Mouse (Mus musculus): ENCODE results near the gene Arl3.

Gene Arl3

GRCm38 (mm10) chr19:46533525-46533924, 39.5 kb downstream of the Arl3 start:
- DNase-seq (ENCODE audit: low read depth, low spot score): no peak

- DNase-seq (ENCODE audit: low read depth, low spot score): no peak
Observed at GRCm38 (mm10) chr19:46533066-46533465, 39.9 kb downstream of the Arl3 start.

GRCm38 (mm10) chr19:46532031-46532688, 40.8 kb downstream of the Arl3 start:
- DNase-seq (ENCODE audit: low read depth, low spot score): no peak

- no peak for DNase-seq (ENCODE audit: low read depth, low spot score)
Observed at GRCm38 (mm10) chr19:46531071-46532030, 41.6 kb downstream of the Arl3 start.

GRCm38 (mm10) chr19:46530449-46530990, 42.5 kb downstream of the Arl3 start:
- no peak for DNase-seq (ENCODE audit: low read depth, low spot score)

GRCm38 (mm10) chr19:46529601-46530448, 43.2 kb downstream of the Arl3 start:
- no peak for DNase-seq (ENCODE audit: low read depth, low spot score)

GRCm38 (mm10) chr19:46528529-46529213, 44.3 kb downstream of the Arl3 start:
- no peak for DNase-seq (ENCODE audit: low read depth, low spot score)

- no peak for DNase-seq (ENCODE audit: low read depth, low spot score)
Observed at GRCm38 (mm10) chr19:46527632-46528528, 45.1 kb downstream of the Arl3 start.

GRCm38 (mm10) chr19:46525691-46526631, 47.0 kb downstream of the Arl3 start:
- no peak for DNase-seq (ENCODE audit: low read depth, low spot score)

- no peak for DNase-seq (ENCODE audit: low read depth, low spot score)
Observed at GRCm38 (mm10) chr19:46524601-46525321, 48.2 kb downstream of the Arl3 start.

- no peak for DNase-seq (ENCODE audit: low read depth, low spot score)
Observed at GRCm38 (mm10) chr19:46524152-46524544, 48.9 kb downstream of the Arl3 start.

- no peak for DNase-seq (ENCODE audit: low read depth, low spot score)
Observed at GRCm38 (mm10) chr19:46523480-46524151, 49.4 kb downstream of the Arl3 start.

- DNase-seq (ENCODE audit: low read depth, low spot score): no peak
Observed at GRCm38 (mm10) chr19:46523131-46523479, 49.9 kb downstream of the Arl3 start.

GRCm38 (mm10) chr19:46522433-46523044, 50.5 kb downstream of the Arl3 start:
- DNase-seq (ENCODE audit: low read depth, low spot score): no peak

GRCm38 (mm10) chr19:46521698-46522097, 51.3 kb downstream of the Arl3 start:
- DNase-seq (ENCODE audit: low read depth, low spot score): no peak

GRCm38 (mm10) chr19:46518828-46519621, 54.0 kb downstream of the Arl3 start:
- DNase-seq (ENCODE audit: low read depth, low spot score): no peak

Data from embryo, embryonic 11.5 days (tissue).